Mouse (Mus musculus) myocyte (in vitro differentiated cells): Measurements from ENCODE around the gene Ccser1.

Source experiments
- CEBPB ChIP-seq: IDR thresholded peaks from 2 replicates; pipeline ENCODE4 v1.6.1; 2011; ENCODE audit warnings: mild to moderate bottlenecking, moderate library complexity; ENCODE audit not compliant: poor library complexity, insufficient read depth, severe bottlenecking
- E2F4 ChIP-seq: IDR thresholded peaks from one replicate; pipeline ENCODE4 v1.6.1; 2011; ENCODE audit warnings: mild to moderate bottlenecking, control low read depth, moderate library complexity; ENCODE audit not compliant: insufficient read depth
- MAX ChIP-seq: IDR thresholded peaks from one replicate; pipeline ENCODE4 v1.6.1; 2011; ENCODE audit warnings: low read depth, mild to moderate bottlenecking, control low read depth
- POLR2A ChIP-seq: IDR thresholded peaks from one replicate; pipeline ENCODE4 v1.6.1; 2011; ENCODE audit warnings: low read depth, mild to moderate bottlenecking, control low read depth, moderate library complexity; ENCODE audit not compliant: insufficient read length
- POLR2AphosphoS2 ChIP-seq: IDR thresholded peaks from one replicate; pipeline ENCODE4 v1.6.1; 2011; ENCODE audit warnings: low read depth, control low read depth; ENCODE audit not compliant: insufficient read length
- USF1 ChIP-seq: IDR thresholded peaks from one replicate; pipeline ENCODE4 v1.6.1; 2011; ENCODE audit warnings: low read depth, mild to moderate bottlenecking, control low read depth, moderate library complexity

GRCm38 (mm10) chr6:62163826-62164225, 983.7 kb downstream of the Ccser1 start:
- TF ChIP-seq MAX: no peak
- no peak for TF ChIP-seq CEBPB
- TF ChIP-seq POLR2A: no peak
- TF ChIP-seq E2F4: no peak
- no peak for TF ChIP-seq USF1
- TF ChIP-seq POLR2AphosphoS2: no peak
